Mouse (Mus musculus) kidney, postnatal 14 days (tissue): Measurements from ENCODE around the gene Ip6k2.

ENCODE experiments used
- DNase-seq: peaks from one replicate; pipeline ENCODE4 v3.0.0; 2022; ENCODE audit warnings: mixed read lengths

Gene Ip6k2

GRCm38 (mm10) chr9:108782836-108783547, 604 bp upstream of the Ip6k2 start:
- no peak for DNase-seq

- DNase-seq: no peak
Observed at GRCm38 (mm10) chr9:108785416-108785815, 1.8 kb downstream of the Ip6k2 start.

- no peak for DNase-seq
Observed at GRCm38 (mm10) chr9:108786494-108786893, 2.9 kb downstream of the Ip6k2 start.

GRCm38 (mm10) chr9:108787080-108787479, 3.5 kb downstream of the Ip6k2 start:
- DNase-seq: no peak

GRCm38 (mm10) chr9:108788713-108789112, 5.1 kb downstream of the Ip6k2 start:
- no peak for DNase-seq

GRCm38 (mm10) chr9:108792307-108792706, 8.7 kb downstream of the Ip6k2 start:
- no peak for DNase-seq

- DNase-seq: no peak
Observed at GRCm38 (mm10) chr9:108792730-108793129, 9.1 kb downstream of the Ip6k2 start.

GRCm38 (mm10) chr9:108795281-108795680, 11.7 kb downstream of the Ip6k2 start:
- peak; percentile 49 for DNase-seq

- peak; percentile 81 for DNase-seq
Observed at GRCm38 (mm10) chr9:108795762-108796161, 12.2 kb downstream of the Ip6k2 start.

- peak; percentile 41 for DNase-seq
Observed at GRCm38 (mm10) chr9:108796351-108796981, 12.9 kb downstream of the Ip6k2 start.

GRCm38 (mm10) chr9:108797477-108797876, 13.9 kb downstream of the Ip6k2 start:
- DNase-seq: no peak

GRCm38 (mm10) chr9:108798508-108799075, 15.0 kb downstream of the Ip6k2 start:
- DNase-seq: no peak

GRCm38 (mm10) chr9:108799564-108799963, 16.0 kb downstream of the Ip6k2 start:
- no peak for DNase-seq

GRCm38 (mm10) chr9:108805768-108806167, 22.2 kb downstream of the Ip6k2 start:
- DNase-seq: no peak

- DNase-seq: no peak
Observed at GRCm38 (mm10) chr9:108806379-108806778, 22.8 kb downstream of the Ip6k2 start.

GRCm38 (mm10) chr9:108806831-108807230, 23.2 kb downstream of the Ip6k2 start:
- no peak for DNase-seq

- DNase-seq: no peak
Observed at GRCm38 (mm10) chr9:108807674-108808073, 24.1 kb downstream of the Ip6k2 start.

GRCm38 (mm10) chr9:108808163-108808665, 24.6 kb downstream of the Ip6k2 start, which contains the start of gene Nckipsd:
Gene Nckipsd, plus strand, starts transcription at chr9:108808368.
- peak; percentile 96 for DNase-seq

- peak; percentile 65 for DNase-seq
Observed at GRCm38 (mm10) chr9:108809188-108809587, 25.6 kb downstream of the Ip6k2 start.

GRCm38 (mm10) chr9:108809723-108810122, 26.1 kb downstream of the Ip6k2 start:
- no peak for DNase-seq

- DNase-seq: no peak
Observed at GRCm38 (mm10) chr9:108810516-108810915, 26.9 kb downstream of the Ip6k2 start.

- DNase-seq: no peak
Observed at GRCm38 (mm10) chr9:108815557-108815956, 32.0 kb downstream of the Ip6k2 start.

- DNase-seq: peak; percentile 64
Observed at GRCm38 (mm10) chr9:108819495-108819894, 35.9 kb downstream of the Ip6k2 start.

GRCm38 (mm10) chr9:108820077-108820476, 36.5 kb downstream of the Ip6k2 start:
- no peak for DNase-seq
